Mouse (Mus musculus): Measurements from ENCODE around the gene Ntrk2.

DNA sequence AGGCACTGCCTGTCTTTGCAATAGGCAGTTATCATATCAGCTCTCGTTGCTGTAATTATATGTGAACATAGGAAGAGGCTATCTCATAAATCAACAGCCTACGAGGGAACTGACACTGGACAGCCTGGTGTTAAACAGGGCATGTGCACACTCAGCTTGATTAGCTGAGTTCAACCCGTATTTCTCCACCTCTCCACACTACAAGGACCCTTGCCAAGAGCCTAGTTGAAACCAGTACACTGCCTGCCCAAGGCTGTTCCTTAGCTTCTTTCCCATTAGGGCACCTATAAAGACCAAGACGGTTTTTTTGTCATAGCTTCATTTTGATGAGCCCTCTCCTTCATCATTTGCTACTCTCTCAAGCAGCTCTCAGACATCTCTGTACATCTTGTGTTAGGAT lies 270.1 kb downstream of the Ntrk2 start:
- no peak for TF ChIP-seq POLR2A (IDR thresholded peaks at IDR 0.05; ENCODE audit: extremely low read depth, insufficient read depth, low read length)
- no peak for TF ChIP-seq CTCF (IDR thresholded peaks at IDR 0.05; ENCODE audit: extremely low read depth, insufficient read depth, low read length)
